Mouse (Mus musculus) embryo, embryonic 10.5 days (tissue): ENCODE measurements around the gene Tdrd1.

ENCODE experiments used
- DNase-seq: peaks from one replicate; pipeline ENCODE4 v3.0.0-alpha.2; 2015; ENCODE audit warnings: low spot score

The Tdrd1 gene

DNA sequence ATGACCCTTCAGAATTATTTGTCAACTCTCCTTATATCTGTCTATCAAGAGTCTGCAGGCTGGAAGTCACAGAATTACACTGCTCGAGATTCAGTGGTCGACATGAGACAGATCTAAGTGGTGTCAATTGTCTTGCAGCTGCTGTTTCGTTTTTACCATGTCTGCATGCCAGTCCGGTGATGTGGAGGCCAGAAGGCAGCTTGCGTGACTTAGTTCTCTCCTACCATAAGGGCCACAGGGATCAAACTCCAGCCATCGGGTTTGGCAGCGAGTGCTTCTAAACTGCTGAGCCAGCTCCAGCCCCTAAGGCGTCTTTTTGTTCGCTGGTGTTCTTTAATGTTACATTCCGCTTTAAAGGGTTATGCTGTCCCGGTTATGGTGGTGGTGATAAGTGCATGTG, 2.3 kb downstream of the Tdrd1 start:
- no peak for DNase-seq

GRCm38 (mm10) chr19:56829267-56829666, 3.3 kb downstream of the Tdrd1 start:
- no peak for DNase-seq

GRCm38 (mm10) chr19:56830163-56830562, 4.2 kb downstream of the Tdrd1 start:
- no peak for DNase-seq

- DNase-seq = no peak
Measured at GRCm38 (mm10) chr19:56835340-56835739, 9.3 kb downstream of the Tdrd1 start.

DNA sequence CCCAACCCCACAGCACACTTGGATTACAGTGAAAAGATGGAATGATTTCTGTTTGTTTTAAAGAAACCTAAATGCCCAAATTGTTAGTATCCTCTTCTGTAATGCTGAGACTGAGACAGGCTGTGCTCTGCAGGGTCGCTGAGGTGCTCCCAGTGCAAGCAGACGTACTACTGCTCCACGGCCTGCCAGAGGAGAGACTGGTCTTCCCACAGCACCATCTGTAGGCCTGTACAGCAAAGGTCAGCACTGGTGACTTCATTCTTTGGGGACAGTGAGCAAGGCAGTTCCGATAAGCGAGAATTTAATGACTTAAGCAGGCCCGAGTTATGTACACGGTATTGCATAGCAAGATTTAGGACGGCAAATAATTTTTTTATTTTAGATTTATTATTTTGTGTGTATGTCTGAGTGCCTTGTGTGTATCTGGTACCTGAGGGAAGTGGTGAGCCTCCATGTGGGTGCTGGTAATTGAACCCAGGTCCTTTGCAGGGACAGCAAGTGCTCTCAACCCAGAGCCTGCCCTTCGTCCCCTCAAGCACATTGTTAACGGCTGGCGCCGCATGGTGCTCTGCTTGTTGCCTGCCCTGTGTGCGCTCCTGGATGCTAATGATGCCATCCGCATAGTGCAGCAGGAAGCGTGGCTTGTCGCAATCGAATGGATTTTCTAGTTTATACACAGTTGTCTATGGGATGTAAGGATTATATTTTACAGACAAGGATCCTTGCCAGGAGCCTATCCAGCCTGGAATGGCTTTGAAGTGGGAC, 13.1 kb downstream of the Tdrd1 start:
- DNase-seq = no peak

DNA sequence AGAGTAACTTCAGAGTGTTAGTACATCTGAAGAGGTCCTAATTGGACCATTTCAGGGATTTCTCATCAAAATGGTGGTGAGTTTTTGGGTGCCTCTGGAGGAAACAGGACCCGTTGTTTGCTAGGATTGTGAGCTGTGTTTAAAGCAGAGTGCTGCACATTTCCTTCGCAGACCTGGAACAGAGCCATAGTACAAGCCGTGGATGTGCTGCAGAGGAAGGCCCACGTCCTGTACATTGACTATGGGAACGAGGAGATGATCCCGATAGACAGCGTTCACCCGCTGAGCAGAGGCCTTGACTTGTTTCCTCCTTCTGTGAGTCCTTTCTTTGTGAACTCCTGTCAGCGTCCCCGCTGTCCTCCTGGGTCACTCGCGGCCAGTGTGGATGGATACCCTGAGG, 17.0 kb downstream of the Tdrd1 start:
- DNase-seq = no peak

DNA sequence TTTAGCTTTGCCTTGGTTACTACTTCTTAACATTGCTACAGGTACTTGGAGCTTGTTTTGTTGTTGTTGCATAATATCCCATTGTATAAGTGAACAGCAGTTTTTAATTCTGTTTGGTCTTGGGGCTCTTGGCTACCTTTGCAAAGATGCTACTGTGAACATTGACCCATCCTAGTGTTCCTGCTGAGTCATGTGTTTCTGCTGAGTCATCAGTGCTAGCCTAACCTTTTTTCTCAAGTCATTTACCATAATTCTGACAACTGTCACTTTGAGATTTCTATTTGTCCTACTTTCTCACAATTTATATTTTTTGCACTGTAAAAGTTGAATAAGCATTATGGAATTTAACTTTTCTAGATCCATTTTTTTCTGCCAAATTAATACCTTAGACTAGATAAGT, 26.6 kb downstream of the Tdrd1 start:
- no peak for DNase-seq

GRCm38 (mm10) chr19:56856455-56856854, 30.4 kb downstream of the Tdrd1 start:
- no peak for DNase-seq

- no peak for DNase-seq
Measured at GRCm38 (mm10) chr19:56867701-56868100, 41.7 kb downstream of the Tdrd1 start.

DNA sequence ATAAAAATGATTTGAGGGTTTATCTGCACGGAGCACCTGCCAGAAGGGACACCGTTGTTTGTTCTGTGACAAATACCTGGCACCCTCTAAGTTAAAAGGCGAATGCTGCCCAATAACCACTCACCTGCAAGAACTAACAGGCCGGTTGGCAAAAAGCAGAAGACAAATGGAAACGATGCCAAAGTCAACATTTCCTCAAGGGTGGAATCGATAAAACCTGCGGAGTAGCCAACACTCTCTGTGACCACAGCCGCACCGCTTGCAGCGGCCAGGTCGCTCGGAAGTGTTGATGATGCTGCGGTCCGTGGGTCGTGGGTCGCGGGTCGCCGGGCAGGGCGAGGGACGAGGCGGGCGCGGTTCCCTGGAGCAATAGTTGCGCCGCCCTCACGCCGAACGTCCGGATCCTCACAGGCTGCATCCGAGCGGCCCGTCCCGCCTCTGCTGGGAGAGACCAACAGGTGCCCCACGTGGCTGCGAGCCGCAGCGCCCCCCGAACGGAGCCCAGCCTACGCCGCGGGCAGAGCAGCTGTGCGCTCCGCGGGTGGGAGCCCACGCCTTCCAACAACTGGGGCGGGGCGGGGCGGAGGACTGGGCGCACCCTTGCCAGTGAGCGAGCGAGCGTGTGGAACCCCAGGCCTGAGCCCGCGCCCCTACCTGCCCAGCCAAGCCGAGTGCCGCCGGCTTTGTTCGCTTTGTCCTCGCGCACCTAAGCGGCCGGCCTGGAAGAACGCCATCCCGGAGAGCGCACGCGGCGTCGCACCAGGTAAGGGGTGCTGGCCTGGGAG, 48.0 kb downstream of the Tdrd1 start, which contains the start of gene Vwa2:
Gene Vwa2, plus strand, starts transcription at position 434 of the 785 bp plus-strand sequence.
- DNase-seq = peak; percentile 54

DNA sequence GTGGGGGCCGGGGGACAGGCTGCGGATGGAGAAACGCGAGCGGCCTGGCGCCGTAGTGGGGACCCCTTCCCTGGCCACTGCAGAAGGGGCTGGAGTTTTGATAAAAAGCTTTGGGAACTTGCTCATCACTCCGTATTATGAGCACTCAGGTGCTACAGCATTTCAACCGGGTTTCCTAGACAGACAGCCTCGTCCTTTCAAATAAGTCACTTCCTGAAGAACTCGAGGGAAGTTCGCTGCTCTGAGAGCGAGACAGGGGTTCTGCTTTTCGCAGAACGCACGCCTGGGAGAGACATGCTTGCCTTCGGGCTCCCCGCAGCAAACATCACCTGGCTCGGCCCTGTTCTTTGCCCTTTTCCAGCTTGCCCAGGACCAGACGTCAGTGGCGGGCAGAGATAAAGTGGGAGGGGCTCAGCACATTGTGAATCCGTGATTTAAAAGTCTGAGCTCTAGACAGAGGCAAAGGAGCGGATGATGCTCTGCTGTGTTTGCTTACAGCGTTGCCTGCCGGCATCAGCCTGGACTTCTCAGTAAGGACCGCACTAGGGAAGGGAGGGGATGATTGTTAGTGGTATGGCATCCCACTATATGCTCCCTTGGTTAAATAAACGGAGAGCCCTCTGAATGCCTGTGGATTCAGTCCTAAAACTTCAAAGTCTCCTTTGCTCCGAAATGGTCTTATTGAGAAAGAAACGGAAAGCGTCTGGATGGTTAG, 48.7 kb downstream of the Tdrd1 start:
- DNase-seq = peak; percentile 41

DNA sequence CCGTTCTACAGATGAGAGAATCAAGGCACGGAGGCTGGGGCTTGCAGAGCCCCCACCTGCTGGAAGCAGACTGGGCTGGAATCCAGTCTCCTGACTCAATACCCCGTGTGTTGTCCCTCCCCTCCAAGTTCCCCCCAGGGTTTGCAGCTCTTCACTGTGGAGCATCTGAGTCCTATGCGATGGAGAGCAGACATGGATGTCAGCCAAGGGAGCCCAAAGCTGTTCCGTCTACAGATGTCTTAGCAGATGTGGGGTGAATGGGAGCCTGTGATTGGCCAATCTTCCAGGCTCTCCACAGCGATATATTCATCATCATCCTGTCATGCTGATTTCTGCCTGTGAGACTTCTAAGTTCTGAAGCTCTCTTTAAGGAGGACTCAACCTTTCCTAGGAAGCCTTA, 51.4 kb downstream of the Tdrd1 start:
- no peak for DNase-seq

DNA sequence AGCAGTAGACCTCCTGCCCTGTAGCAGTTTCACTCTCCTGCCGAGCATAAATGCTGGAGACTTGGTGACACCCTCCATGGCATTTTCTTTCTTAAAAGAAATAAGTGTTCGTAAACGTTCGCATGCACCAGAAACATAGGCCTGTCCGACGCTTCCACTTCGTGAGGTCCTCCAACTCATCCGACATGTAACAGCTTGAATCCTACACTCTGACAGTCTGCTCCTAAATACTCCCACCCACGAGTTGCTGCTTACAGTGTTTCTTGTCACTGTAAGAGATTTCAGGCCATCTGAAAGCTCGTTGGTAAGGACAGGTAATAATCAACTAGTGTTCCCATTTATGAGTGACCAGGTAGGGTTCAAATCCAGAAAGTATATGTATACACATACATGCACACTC, 61.9 kb downstream of the Tdrd1 start:
- DNase-seq = no peak

DNA sequence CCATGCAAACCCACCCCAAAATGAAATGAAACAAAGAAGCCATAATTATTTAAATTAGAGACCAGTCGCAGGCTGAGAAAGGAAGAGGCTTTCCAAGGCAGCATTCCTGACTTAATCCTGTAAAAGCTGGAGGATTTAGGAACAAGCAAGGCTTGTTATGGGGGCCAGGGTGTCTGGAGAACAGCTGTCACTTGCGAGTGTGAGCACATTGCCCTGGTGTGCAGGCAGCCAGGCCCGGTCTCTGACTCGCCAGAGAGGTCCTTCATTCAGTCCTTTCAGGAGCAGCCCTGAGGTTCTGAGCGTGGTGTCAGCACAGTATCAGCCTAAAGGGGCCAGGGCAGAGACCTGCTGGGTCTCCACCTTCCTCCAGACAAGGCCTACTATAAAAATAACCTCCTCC, 62.6 kb downstream of the Tdrd1 start:
- DNase-seq = no peak

GRCm38 (mm10) chr19:56891438-56891837, 65.4 kb downstream of the Tdrd1 start:
- peak; percentile 68 for DNase-seq

GRCm38 (mm10) chr19:56892586-56892985, 66.6 kb downstream of the Tdrd1 start:
- no peak for DNase-seq

- DNase-seq = no peak
Measured at GRCm38 (mm10) chr19:56893326-56893725, 67.3 kb downstream of the Tdrd1 start.

DNA sequence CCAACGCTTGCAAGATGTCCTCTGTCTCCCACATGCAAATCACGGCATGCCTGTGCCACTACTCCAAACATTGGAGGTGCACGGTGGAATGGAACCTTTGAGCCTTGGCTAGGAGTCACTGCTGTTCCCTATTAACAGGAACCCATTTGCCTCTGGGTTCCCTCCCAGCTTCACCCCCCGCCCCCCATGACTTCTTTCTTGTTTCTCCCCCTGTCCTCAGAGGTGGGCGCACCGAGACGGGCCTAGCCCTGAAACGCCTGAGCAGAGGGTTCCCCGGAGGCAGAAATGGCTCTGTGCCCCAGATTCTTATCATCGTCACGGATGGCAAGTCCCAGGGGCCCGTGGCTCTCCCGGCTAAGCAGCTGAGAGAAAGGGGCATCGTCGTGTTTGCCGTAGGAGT, 71.6 kb downstream of the Tdrd1 start:
- no peak for DNase-seq

- DNase-seq = no peak
Measured at GRCm38 (mm10) chr19:56904095-56904494, 78.1 kb downstream of the Tdrd1 start.

DNA sequence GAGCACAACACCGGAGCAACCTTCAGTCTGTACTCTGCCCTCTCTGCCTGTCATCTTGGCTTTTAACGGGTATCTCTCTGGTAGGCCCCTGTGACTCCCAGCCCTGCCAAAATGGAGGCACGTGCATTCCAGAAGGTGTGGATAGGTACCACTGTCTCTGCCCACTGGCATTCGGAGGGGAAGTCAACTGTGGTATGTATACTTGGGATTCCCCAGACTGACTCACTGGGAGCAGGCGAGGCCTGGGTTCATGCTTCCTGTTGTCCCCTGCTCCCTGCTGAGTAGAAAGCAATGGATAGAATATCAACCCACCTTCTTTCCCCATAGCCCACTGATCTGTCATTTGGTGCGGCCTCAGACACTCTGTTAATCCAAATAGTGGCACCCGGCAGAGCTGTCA, 79.4 kb downstream of the Tdrd1 start:
- DNase-seq = no peak

GRCm38 (mm10) chr19:56907850-56908249, 81.8 kb downstream of the Tdrd1 start:
- no peak for DNase-seq

- DNase-seq = peak; percentile 83
Measured at GRCm38 (mm10) chr19:56908472-56909270, 82.7 kb downstream of the Tdrd1 start.
